Mouse (Mus musculus): ENCODE results near the gene Olfr102.

Gene Olfr102
- long read RNA-seq, experiment 1: 0 reads
- long read RNA-seq, experiment 2: 0 reads

DNA sequence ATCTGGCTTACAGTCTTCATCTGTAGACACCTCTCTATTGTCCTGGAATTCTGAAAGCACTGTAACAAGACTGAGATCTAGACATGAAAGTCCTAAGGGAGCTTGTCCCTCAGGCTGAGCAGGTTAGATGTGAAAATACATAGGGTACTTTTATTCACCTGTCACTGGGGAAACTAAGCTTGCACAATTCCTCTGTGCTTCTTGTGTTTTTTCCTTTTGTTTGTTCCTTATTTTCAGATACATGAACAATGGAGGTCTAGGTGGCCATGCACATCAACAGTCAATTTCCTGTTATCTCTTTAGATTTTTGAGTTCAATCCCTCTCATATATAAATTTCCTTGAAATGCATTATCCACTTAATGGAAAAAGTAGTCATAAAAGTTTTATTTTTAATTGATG, at the start of gene Olfr102:
Gene Olfr102 (minus strand): TSS at position 101 of the 400 bp plus-strand sequence.
- intact Hi-C loops (cut with DNase I): no loop called here

DNA sequence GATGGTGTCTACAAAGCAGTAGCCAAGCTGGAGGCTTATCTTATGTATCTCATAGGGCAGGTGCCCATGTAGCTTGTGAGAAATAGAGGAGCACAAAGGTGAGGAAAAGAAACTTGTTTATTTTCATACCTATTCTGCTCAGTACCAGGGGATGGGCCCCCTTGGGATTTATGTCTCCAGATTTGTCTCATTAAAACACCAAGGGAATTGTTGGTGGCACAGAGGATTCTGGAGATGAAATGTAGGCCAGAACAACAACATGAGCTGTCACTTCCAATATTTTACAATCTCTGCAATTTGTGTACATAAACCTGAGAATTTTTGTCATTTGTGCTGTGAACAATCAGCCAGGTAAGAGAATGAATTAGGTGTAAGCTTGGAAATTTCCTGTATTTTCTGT, 42.4 kb upstream of the Olfr102 start, which contains the start of gene Olfr104-ps:
Gene Olfr104-ps (plus strand): TSS at position 301 of the 400 bp plus-strand sequence.
- intact Hi-C loops (cut with DNase I): no loop called here

DNA sequence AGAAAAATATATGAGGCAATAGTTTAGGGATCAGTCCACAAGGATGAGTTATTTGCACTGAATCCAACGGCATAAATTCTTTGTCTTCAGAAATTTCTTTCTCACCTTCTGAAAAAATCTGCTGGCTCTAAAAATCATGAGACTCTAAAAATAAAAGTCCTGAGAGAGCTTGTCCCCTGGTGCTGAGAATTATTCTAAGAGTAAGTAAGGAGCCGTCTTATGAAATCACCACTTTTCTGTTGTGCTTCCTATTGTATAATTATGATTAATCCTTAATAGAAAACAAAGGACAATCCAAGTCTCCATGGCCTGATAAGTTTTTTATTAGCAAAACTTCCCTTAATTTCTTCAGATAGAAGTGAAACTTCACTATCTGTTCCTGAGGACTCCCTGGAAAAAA, 22.7 kb upstream of the Olfr102 start, which contains the start of gene Olfr103:
Gene Olfr103 (minus strand): TSS at position 101 of the 400 bp plus-strand sequence.
- intact Hi-C loops (cut with DNase I): no loop called here

DNA sequence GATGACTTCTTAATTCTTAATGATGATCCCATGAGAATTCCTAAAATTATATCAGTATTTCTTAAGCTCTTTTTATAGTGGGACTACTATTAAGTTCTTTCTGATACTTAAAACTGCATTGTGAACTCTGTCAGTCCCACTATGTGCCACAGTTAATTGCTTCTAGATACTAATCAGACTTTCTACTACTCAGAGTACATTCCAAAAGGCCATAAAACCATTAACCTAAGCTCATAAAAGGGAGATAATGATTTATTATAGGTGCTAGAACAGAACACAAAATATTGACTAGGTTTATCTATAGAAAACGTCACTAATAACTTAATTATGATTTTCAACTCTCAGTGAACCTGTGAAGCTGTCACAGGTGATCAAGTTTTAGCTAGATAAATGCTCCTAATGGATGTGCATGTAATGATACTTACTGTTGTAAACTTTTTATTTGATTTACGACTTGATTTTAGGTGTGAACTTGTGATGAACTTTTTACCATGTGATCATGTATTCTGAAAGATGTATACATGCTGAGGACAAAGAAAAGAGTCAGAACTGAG, 6.6 kb downstream of the Olfr102 start:
- intact Hi-C loops (cut with DNase I): no loop called here

GRCm38 (mm10) chr17:37308483-37308882, 8.4 kb downstream of the Olfr102 start:
- intact Hi-C loops (cut with DNase I): no loop called here

DNA sequence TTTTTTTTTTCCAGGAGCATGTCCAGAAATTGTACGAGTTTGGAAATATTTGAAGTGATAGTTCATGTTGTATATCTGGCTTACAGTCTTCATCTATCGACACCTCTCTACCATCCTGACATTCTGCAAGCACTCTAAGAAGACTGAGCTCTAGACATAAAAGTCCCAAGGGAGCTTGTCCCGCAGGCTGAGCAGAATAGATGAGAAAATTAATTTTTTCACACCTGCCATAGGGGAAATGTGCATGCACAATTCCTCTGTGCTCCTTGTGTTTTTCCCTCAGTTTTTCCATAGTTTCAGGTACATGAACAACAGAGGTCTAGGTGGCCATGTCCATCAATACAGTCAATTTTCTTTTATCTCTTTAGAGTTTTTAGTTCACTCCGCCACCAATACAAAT, 12.6 kb downstream of the Olfr102 start, which contains the start of gene Olfr101:
Gene Olfr101 (minus strand): TSS at position 101 of the 400 bp plus-strand sequence.
- intact Hi-C loops (cut with DNase I): no loop called here

GRCm38 (mm10) chr17:37283360-37283759, 33.5 kb downstream of the Olfr102 start, which contains the start of gene Olfr99:
TSS of gene Olfr99 (minus strand) at chr17:37283460.
- intact Hi-C loops (cut with DNase I): no loop called here

DNA sequence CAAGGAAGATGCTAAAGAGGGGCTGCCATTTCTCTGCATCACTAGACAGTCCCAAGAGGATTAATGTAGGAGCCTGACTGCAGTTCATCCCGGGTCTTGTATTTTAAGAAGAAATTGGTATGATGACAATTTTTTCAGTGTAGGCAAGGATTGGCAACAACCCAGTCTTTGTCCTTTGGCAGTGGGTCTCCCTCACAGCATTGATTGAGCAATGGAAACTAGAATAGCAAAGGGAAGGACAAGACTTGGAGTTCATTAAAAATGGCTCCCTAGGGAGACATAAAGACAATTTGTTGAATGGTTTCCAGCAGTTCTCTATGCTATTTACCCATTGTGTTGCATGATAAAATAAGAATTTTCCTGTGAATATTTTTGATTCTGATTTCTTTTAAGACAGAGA, 36.5 kb downstream of the Olfr102 start:
- intact Hi-C loops (cut with DNase I): no loop called here

DNA sequence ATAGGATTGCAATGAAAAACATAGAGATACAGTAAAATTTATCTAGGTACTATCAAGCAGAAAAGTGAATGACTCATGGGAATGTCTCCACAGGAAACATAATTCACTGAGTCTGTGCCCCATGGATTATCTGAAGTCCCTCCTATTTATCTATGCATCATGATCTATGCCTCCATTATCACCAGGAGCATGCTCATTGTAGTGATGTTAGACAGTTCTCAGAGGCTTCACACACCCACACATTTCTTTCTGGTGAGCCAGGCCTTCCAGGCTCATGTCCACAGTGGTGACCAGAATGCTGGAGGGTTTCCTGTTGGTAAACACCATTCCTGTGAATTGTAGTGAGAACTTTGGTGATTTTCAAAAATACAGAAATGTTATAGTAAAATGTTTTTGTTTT, 40.3 kb downstream of the Olfr102 start:
- intact Hi-C loops (cut with DNase I): no loop called here

DNA sequence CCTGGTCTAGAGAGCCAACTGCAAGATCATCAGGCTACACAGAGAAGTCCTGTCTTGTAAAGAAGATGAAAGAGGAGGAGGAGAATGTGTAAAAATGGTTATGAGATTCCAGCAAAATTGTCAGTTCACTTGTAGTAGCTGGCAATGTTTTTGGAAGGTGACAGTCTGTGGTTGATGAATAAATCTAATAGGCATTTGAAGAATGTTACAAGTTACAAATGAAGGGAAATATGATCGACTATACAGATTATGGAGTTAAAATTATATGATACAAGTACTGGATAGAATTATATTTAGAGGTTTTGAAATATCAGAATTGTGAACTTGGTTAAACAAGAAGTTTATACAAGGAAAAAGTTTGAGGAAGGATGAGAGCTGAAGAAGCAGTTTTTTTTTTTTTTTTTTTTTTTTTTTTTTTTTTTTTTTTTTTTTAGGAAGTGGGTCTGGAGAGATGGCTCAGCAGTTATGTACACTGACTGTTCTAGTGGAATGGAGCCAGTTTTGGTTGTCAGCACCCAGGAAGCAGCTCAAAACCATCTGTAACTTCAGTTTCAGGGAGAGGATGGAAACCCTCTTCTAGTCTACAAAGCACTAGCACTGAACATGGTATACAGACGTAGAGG, 41.1 kb downstream of the Olfr102 start:
- intact Hi-C loops (cut with DNase I): no loop called here

- intact Hi-C loops (cut with DNase I): no loop called here
Measured at GRCm38 (mm10) chr17:37270702-37271092, 46.2 kb downstream of the Olfr102 start.

GRCm38 (mm10) chr17:37270058-37270701, 46.7 kb downstream of the Olfr102 start, which contains the start of gene H2-M3:
TSS of gene H2-M3 (plus strand) at chr17:37270220.
- intact Hi-C loops (cut with DNase I): no loop called here

DNA sequence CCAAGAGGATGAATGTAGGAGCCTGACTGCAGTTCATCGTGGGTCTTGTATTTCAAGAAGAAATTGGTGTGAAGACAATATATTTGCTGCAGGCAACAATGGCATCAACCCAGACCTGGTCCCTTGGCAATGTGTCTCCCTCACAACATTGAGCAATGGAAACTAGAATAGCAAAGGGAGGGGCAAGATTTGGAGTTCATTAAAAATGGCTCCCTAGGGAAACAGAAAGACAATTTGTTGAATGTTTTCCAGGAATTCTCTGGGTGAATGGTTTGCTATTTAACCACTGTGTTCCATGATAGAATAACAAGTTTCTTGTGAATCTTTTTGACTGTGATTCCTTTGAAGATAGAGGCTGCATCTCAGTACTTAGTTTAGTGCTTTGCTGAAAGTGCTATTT, 53.2 kb downstream of the Olfr102 start, which contains the start of gene Olfr98:
Gene Olfr98 (minus strand): TSS at position 124 of the 400 bp plus-strand sequence.
- intact Hi-C loops (cut with DNase I): no loop called here

Data from adrenal gland (tissue).